Mouse (Mus musculus): ENCODE measurements at regions not wholly inside any gene's neighbourhood (a gene's known extent, or its start where the extent isn't known, plus 50 kb on each side); places are given as distances from the start of the nearest gene placed in this dataset.
"Not testable (repeated sequence)": the region's sequence is repeated elsewhere in the genome, so short reads cannot be mapped to it uniquely, and the experiment has no call there.

DNA sequence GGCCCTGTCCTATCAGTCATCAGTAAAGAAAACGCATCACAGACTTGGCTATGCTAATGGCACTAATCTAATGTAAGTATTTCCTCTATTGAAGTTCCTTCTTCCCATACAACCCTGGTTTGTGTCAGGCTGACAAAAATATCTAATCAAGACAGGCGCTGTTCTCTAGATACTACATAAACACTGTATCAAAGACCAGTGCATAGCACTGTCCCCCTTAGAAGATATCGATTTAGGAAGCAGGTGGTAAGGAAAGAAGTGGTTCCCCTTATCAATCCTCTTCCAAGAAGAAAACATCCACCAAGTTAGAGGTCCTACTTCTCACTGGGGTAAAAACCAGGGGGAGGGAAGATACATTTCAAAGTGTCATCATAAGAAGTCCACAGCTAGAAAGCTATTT is 97.5 kb downstream of the Rchy1 start:
- Histone ChIP-seq H3K9ac (ENCODE audit: low read length) (no peak overlapping the region), H3K36me3 (ENCODE audit: control insufficient read depth, insufficient read depth, low read length) (no peaks in the 10 kb centered on the region), H3K9me3 (ENCODE audit: control insufficient read depth, low read length) (no peaks in the 10 kb centered on the region), H3K4me3 (ENCODE audit: low read depth, low read length) (no peak overlapping the region), H3K4me2 (ENCODE audit: low read depth, severe bottlenecking) (no peak overlapping the region), H3K27ac (replicated peaks; ENCODE audit: low read depth, low read length) (no peak overlapping the region), H3K27me3 (ENCODE audit: control insufficient read depth, insufficient read depth, low read length) (no peaks in the 10 kb centered on the region), H3K4me1 (ENCODE audit: control insufficient read depth, insufficient read depth, low read length) (no peaks in the 10 kb centered on the region)
- ATAC-seq (ENCODE audit: insufficient number of reproducible peaks, low FRiP score, low TSS enrichment, low read depth), result no peak
- DNase-seq (ENCODE audit: low spot score), result no peak
- WGBS, result 81% methylated on average over 3 of the region's 3 CpGs

DNA sequence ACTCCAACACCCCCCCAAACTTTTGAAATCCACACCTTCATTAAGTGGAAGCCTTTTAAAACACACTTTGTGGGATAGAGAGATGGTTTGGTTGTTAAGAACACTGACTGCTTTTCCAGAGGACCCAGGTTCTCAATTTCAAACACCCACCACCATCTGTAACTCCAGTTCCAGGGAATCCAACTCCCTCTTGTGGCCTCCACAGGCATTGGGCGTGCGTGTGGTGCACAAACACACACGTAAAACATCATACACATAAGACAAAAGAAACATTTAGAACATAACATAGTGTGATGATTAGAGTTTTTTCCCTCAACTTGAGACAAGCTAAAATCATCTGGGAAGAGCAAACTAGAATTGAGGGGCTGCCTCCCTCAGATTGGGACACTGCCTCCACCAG is 100.0 kb downstream of the Rchy1 start:
- H3K9ac ChIP-seq (ENCODE audit: low read length), result no peak overlapping the region
- no peak overlapping the region for H3K27ac ChIP-seq (replicated peaks; ENCODE audit: low read depth, low read length)
- H3K4me1 ChIP-seq (ENCODE audit: control insufficient read depth, insufficient read depth, low read length), result no peaks in the 10 kb centered on the region
- ATAC-seq (ENCODE audit: insufficient number of reproducible peaks, low FRiP score, low TSS enrichment, low read depth) (no peak), DNase-seq (ENCODE audit: low spot score) (no peak)
- H3K27me3 ChIP-seq (ENCODE audit: control insufficient read depth, insufficient read depth, low read length), result no peaks in the 10 kb centered on the region
- H3K4me3 ChIP-seq (ENCODE audit: low read depth, low read length), result no peak overlapping the region
- WGBS, result 90% methylated on average over 3 of the region's 3 CpGs
- no peak overlapping the region for H3K4me2 ChIP-seq (ENCODE audit: low read depth, severe bottlenecking)
- H3K9me3 ChIP-seq (ENCODE audit: control insufficient read depth, low read length), result no peaks in the 10 kb centered on the region
- H3K36me3 ChIP-seq (ENCODE audit: control insufficient read depth, insufficient read depth, low read length), result no peaks in the 10 kb centered on the region

GRCm38 (mm10) chr5:91862243-91862642 is 100.6 kb downstream of the Rchy1 start:
- ATAC-seq (ENCODE audit: insufficient number of reproducible peaks, low FRiP score, low TSS enrichment, low read depth) (no peak), DNase-seq (ENCODE audit: low spot score) (no peak)
- H3K9ac ChIP-seq (ENCODE audit: low read length), result no peak overlapping the region
- no peaks in the 10 kb centered on the region for H3K9me3 ChIP-seq (ENCODE audit: control insufficient read depth, low read length)
- H3K27ac ChIP-seq (replicated peaks; ENCODE audit: low read depth, low read length), result no peak overlapping the region
- 86% methylated on average over 3 of the region's 3 CpGs for WGBS
- no peak overlapping the region for H3K4me3 ChIP-seq (ENCODE audit: low read depth, low read length)
- H3K27me3 ChIP-seq (ENCODE audit: control insufficient read depth, insufficient read depth, low read length), result no peaks in the 10 kb centered on the region
- H3K36me3 ChIP-seq (ENCODE audit: control insufficient read depth, insufficient read depth, low read length), result no peaks in the 10 kb centered on the region
- no peak overlapping the region for H3K4me2 ChIP-seq (ENCODE audit: low read depth, severe bottlenecking)
- no peaks in the 10 kb centered on the region for H3K4me1 ChIP-seq (ENCODE audit: control insufficient read depth, insufficient read depth, low read length)

DNA sequence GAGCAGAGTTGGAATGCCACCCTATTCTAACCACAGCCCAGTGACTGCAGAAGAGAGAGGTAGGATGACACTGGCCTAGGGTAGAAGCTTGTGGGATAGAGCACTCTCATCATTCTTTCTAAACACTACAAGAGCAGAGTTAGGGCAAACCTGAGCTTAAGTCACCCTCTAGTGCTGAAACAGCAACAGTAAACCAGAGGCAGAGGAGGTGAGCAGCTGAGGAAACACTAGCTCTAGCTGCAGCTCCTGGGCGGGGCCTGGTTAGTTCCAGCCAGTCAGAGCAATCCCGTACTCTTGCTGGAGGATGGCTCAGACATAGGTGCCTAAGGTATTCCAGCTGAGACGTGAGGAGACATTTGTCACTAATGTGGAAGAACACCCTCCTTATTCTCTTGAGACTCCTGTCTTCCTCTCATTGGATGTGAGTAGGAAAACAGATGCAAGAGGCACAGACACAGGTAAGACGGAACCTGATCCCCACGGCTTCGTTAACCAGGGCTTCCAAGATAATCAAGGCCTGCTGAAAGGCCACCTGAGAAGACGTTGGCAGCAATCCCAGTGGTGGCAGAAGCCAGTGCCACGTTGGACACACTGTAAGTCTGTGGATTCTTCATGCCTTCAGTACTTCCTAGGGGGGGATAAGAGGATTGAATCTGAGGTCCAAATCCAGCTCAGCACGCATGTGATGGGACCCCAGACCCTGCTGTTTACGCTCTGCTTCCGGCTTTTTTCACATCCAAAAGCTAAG is 101.3 kb downstream of the Rchy1 start:
- Histone ChIP-seq H3K4me3 (ENCODE audit: low read depth, low read length) (no peak overlapping the region), H3K9me3 (ENCODE audit: control insufficient read depth, low read length) (no peaks in the 10 kb centered on the region), H3K27me3 (ENCODE audit: control insufficient read depth, insufficient read depth, low read length) (no peaks in the 10 kb centered on the region), H3K9ac (ENCODE audit: low read length) (no peak overlapping the region), H3K27ac (replicated peaks; ENCODE audit: low read depth, low read length) (no peak overlapping the region), H3K4me1 (ENCODE audit: control insufficient read depth, insufficient read depth, low read length) (no peaks in the 10 kb centered on the region), H3K4me2 (ENCODE audit: low read depth, severe bottlenecking) (no peak overlapping the region), H3K36me3 (ENCODE audit: control insufficient read depth, insufficient read depth, low read length) (no peaks in the 10 kb centered on the region)
- 74% methylated on average over 11 of the region's 11 CpGs for WGBS
- ATAC-seq (ENCODE audit: insufficient number of reproducible peaks, low FRiP score, low TSS enrichment, low read depth), result no peak
- no peak for DNase-seq (ENCODE audit: low spot score)

DNA sequence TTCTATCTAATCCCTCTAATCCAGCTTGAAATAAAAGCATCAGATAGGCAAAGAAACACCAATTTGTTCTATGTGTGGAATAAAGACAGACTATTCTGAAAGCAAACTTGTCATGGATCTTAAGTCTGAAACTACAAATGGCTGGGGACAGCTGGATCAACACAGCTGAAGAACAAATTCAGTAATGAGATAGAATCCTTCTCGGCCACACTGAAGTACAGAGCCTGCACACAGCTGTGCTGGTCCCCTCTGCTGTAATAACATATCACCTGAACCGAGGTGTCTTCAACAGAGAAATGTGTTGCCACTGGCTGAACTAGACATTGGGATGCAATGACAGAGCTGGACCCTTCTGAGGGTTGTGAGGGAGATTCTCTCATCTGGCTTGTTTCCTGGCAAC is 102.4 kb downstream of the Rchy1 start:
- Histone ChIP-seq H3K36me3 (ENCODE audit: control insufficient read depth, insufficient read depth, low read length) (no peaks in the 10 kb centered on the region), H3K4me1 (ENCODE audit: control insufficient read depth, insufficient read depth, low read length) (no peaks in the 10 kb centered on the region), H3K4me2 (ENCODE audit: low read depth, severe bottlenecking) (no peak overlapping the region), H3K9me3 (ENCODE audit: control insufficient read depth, low read length) (no peaks in the 10 kb centered on the region), H3K9ac (ENCODE audit: low read length) (no peak overlapping the region), H3K27me3 (ENCODE audit: control insufficient read depth, insufficient read depth, low read length) (no peaks in the 10 kb centered on the region), H3K4me3 (ENCODE audit: low read depth, low read length) (no peak overlapping the region), H3K27ac (replicated peaks; ENCODE audit: low read depth, low read length) (no peak overlapping the region)
- DNase-seq (ENCODE audit: low spot score), result no peak
- no peak for ATAC-seq (ENCODE audit: insufficient number of reproducible peaks, low FRiP score, low TSS enrichment, low read depth)
- 85% methylated on average over 2 of the region's 2 CpGs for WGBS

DNA sequence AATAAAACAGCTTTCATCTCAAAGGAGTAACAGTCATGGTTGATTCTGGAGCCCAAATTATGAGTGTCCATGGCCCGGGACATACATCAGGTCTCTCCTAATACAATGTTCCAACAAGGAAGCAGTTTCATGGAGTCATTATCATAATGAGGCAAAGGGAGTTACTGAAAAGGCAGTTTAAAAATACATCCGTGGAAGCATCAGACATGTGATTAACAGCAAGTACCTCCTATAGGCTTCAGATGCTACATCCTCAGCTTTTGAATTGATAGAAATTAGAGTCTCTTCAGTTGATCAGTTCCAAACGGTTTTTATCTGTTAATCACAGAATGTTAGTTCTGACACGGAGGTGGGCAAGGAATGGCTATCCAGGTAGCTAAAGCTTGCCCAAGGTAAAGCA is 110.5 kb downstream of the Rchy1 start:
- H3K4me3 ChIP-seq (ENCODE audit: low read depth, low read length), result no peak overlapping the region
- WGBS, result 79% methylated on average over 4 of the region's 4 CpGs
- H3K4me1 ChIP-seq (ENCODE audit: control insufficient read depth, insufficient read depth, low read length), result peaks cover 2% of the 10 kb centered on the region; the same call in 1 of the 2 replicates
- DNase-seq (ENCODE audit: low spot score) (no peak), ATAC-seq (ENCODE audit: insufficient number of reproducible peaks, low FRiP score, low TSS enrichment, low read depth) (no peak)
- no peak overlapping the region for H3K9ac ChIP-seq (ENCODE audit: low read length)
- no peak overlapping the region for H3K27ac ChIP-seq (replicated peaks; ENCODE audit: low read depth, low read length)
- H3K27me3 ChIP-seq (ENCODE audit: control insufficient read depth, insufficient read depth, low read length), result no peaks in the 10 kb centered on the region
- H3K9me3 ChIP-seq (ENCODE audit: control insufficient read depth, low read length), result no peaks in the 10 kb centered on the region
- H3K36me3 ChIP-seq (ENCODE audit: control insufficient read depth, insufficient read depth, low read length), result no peaks in the 10 kb centered on the region
- H3K4me2 ChIP-seq (ENCODE audit: low read depth, severe bottlenecking), result no peak overlapping the region

DNA sequence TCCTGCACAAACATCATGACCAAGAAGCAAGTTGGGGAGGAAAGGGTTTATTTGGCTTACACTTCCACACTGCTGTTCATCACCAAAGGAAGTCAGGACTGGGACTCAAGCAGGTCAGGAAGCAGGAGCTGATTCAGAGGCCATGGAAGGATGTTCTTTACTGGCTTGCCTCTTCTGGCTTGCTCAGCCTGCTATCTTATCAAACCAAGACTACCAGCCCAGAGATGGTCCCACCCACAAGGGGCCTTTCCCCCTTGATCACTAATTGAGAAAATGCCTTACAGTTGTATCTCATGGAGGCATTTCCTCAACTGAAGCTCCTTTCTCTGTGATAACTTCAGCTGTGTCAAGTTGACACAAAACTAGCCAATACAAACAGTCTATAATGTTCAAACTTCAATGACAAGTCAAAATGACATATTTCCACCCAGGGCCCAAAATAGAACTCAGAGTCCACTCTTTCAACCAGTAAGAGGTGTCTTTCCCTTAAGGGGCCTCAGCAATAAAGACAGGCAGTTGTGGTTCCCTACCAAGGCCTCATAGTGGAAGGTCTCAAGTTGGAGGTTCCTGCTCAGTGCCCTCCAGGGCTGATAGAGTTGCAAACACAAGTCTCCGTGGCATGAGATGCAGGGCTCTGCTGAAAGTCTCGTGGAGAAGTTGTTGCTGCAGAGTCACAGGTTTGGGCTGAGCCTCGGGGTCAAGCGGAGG is 111.9 kb downstream of the Rchy1 start:
- not testable (repeated sequence) for H3K27me3 ChIP-seq (ENCODE audit: control insufficient read depth, insufficient read depth, low read length); ATAC-seq (ENCODE audit: insufficient number of reproducible peaks, low FRiP score, low TSS enrichment, low read depth); H3K4me1 ChIP-seq (ENCODE audit: control insufficient read depth, insufficient read depth, low read length); DNase-seq (ENCODE audit: low spot score); H3K36me3 ChIP-seq (ENCODE audit: control insufficient read depth, insufficient read depth, low read length); H3K4me3 ChIP-seq (ENCODE audit: low read depth, low read length); H3K9ac ChIP-seq (ENCODE audit: low read length); H3K4me2 ChIP-seq (ENCODE audit: low read depth, severe bottlenecking); H3K27ac ChIP-seq (replicated peaks; ENCODE audit: low read depth, low read length); H3K9me3 ChIP-seq (ENCODE audit: control insufficient read depth, low read length)
- 90% methylated on average over 4 of the region's 4 CpGs for WGBS

DNA sequence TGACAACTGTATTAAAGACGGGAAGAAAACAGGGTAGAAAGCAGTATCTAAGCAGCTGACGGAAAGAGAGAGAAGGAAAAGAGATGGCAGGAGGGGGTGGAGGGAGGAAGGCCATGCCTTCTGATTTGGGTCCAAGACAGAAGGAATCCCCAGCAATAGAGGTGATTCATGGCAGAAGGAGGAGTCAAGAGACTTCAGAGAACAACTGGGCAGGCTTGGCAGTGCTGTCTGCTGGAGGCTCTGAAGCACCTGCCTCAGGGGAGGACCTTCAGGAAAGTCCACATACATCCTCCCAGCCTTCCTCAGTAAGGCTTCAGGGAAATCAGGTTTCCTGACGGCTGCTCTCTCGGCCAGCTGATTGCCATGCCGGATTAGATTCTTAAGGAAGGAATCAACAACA is 112.4 kb downstream of the Rchy1 start:
- Histone ChIP-seq H3K4me3 (ENCODE audit: low read depth, low read length) (no peak overlapping the region), H3K9ac (ENCODE audit: low read length) (no peak overlapping the region), H3K4me2 (ENCODE audit: low read depth, severe bottlenecking) (no peak overlapping the region), H3K36me3 (ENCODE audit: control insufficient read depth, insufficient read depth, low read length) (no peaks in the 10 kb centered on the region), H3K27ac (replicated peaks; ENCODE audit: low read depth, low read length) (no peak overlapping the region), H3K4me1 (ENCODE audit: control insufficient read depth, insufficient read depth, low read length) (peaks cover 2% of the 10 kb centered on the region; the same call in 1 of the 2 replicates), H3K9me3 (ENCODE audit: control insufficient read depth, low read length) (no peaks in the 10 kb centered on the region), H3K27me3 (ENCODE audit: control insufficient read depth, insufficient read depth, low read length) (no peaks in the 10 kb centered on the region)
- DNase-seq (ENCODE audit: low spot score) (no peak), ATAC-seq (ENCODE audit: insufficient number of reproducible peaks, low FRiP score, low TSS enrichment, low read depth) (no peak)
- 85% methylated on average over 5 of the region's 5 CpGs for WGBS

All from limb, embryonic 11.5 days (tissue).